Mouse (Mus musculus) lung, postnatal 0 days (tissue): ENCODE results near the gene Dscam. TPM values are rescaled to one million over a fixed set of nuclear protein-coding genes. Genes with fewer than 3 reads are reported as not detected.

Experiments
- ATAC-seq: fragments of 200-750 bp; cut with Nextera tagmentation; 2 replicates; pipeline ENCODE4 v1.8.0; 2017; ENCODE audit warnings: moderate library complexity
- DNase-seq: peaks from one replicate; pipeline ENCODE4 v3.0.0-alpha.2; 2016; ENCODE audit warnings: low spot score
- H3K27ac ChIP-seq: fragments of 300-500 bp; sonication (generic); 2 replicates; pipeline ENCODE4 v1.5.1; 2014; ENCODE audit warnings: antibody characterized with exemption, mild to moderate bottlenecking, low read length, mixed read lengths
- H3K27me3 ChIP-seq: fragments of 300-500 bp; sonication (generic); replicated peaks from 2 replicates; pipeline ENCODE4 v1.6.1; 2014; ENCODE audit warnings: low read length, mixed read lengths; ENCODE audit not compliant: insufficient read depth
- H3K36me3 ChIP-seq: fragments of 300-500 bp; sonication (generic); 2 replicates; pipeline ENCODE4 v1.6.1; 2014; ENCODE audit warnings: low read length, mixed read lengths; ENCODE audit not compliant: insufficient read depth
- H3K4me1 ChIP-seq: fragments of 300-500 bp; sonication (generic); 2 replicates; pipeline ENCODE4 v1.6.1; 2014; ENCODE audit warnings: antibody characterized with exemption, low read depth, low read length, mixed read lengths; ENCODE audit not compliant: insufficient read depth
- H3K4me2 ChIP-seq: fragments of 300-500 bp; sonication (generic); replicated peaks from 2 replicates; pipeline ENCODE4 v1.6.1; 2014; ENCODE audit warnings: low read depth, mild to moderate bottlenecking, low read length, moderate library complexity, mixed read lengths
- H3K4me3 ChIP-seq: fragments of 300-500 bp; sonication (generic); 2 replicates; pipeline ENCODE4 v1.5.1; 2014; ENCODE audit warnings: low read depth, low read length
- H3K9ac ChIP-seq: fragments of 300-500 bp; sonication (generic); replicated peaks from 2 replicates; pipeline ENCODE4 v1.6.1; 2014; ENCODE audit warnings: low read depth, mild to moderate bottlenecking
- H3K9me3 ChIP-seq: fragments of 300-500 bp; sonication (generic); 2 replicates; pipeline ENCODE4 v1.6.1; 2016; ENCODE audit warnings: low read length, mixed read lengths
- CTCF ChIP-seq: IDR thresholded peaks from 2 replicates; pipeline ENCODE4 v1.5.1; 2016; ENCODE audit warnings: antibody characterized with exemption, mild to moderate bottlenecking
- EP300 ChIP-seq: IDR thresholded peaks from 2 replicates; pipeline ENCODE4 v1.6.1; 2016; ENCODE audit warnings: antibody characterized with exemption, mild to moderate bottlenecking, control low read depth
- WGBS: fragments of 180-500 bp; shearing (Covaris S2); extraction: QIAGEN DNeasy Blood & Tissue Kit; methylation state at CpG from one replicate; pipeline ENCODE4 v1.1.7; 2014; 5-methylcytosine and 5-hydroxymethylcytosine counted together
- polyA plus RNA-seq: library from polyadenylated mRNA; unstranded; fragments of >200 nt; fragmentation: Nextera tagmentation; extraction: Ambion mirVana; gene quantifications from 2 replicates; pipeline ENCODE4 v1.2.1, GENCODE M21; 2015

Dscam gene
- polyA plus RNA-seq, 1 experiment from 2014 or later, result not detected

GRCm38 (mm10) chr16:96599401-96600060 lies 571.0 kb downstream of the Dscam start:
- Histone ChIP-seq H3K27ac (no peak overlapping the region), H3K9me3 (no peaks in the 10 kb centered on the region), H3K27me3 (no peaks in the 10 kb centered on the region), H3K9ac (no peak overlapping the region), H3K4me1 (no peaks in the 10 kb centered on the region), H3K36me3 (no peaks in the 10 kb centered on the region), H3K4me3 (no peak overlapping the region), H3K4me2 (no peak overlapping the region)
- DNase-seq, result no peak
- 70% methylated on average over 3 of the region's 3 CpGs for WGBS
- ATAC-seq, result no peak
- TF ChIP-seq EP300, result no peak
- no peak for TF ChIP-seq CTCF

- Histone ChIP-seq H3K4me1 (no peaks in the 10 kb centered on the region), H3K36me3 (no peaks in the 10 kb centered on the region), H3K4me3 (no peak overlapping the region), H3K27me3 (no peaks in the 10 kb centered on the region), H3K9me3 (no peaks in the 10 kb centered on the region), H3K9ac (no peak overlapping the region), H3K27ac (no peak overlapping the region), H3K4me2 (no peak overlapping the region)
- WGBS, result 72% methylated on average over 5 of the region's 5 CpGs
- ATAC-seq, result no peak
- TF ChIP-seq EP300 (no peak), CTCF (no peak)
- DNase-seq, result no peak
Observed at GRCm38 (mm10) chr16:96575841-96576240, 594.7 kb downstream of the Dscam start.

- WGBS, result 65% methylated on average over 3 of the region's 3 CpGs
- Histone ChIP-seq H3K36me3 (no peaks in the 10 kb centered on the region), H3K9ac (no peak overlapping the region), H3K4me1 (no peaks in the 10 kb centered on the region), H3K27me3 (no peaks in the 10 kb centered on the region), H3K9me3 (no peaks in the 10 kb centered on the region), H3K4me3 (no peak overlapping the region), H3K4me2 (no peak overlapping the region), H3K27ac (no peak overlapping the region)
- DNase-seq, result no peak
- no peak for ATAC-seq
- no peak for TF ChIP-seq EP300
- TF ChIP-seq CTCF, result no peak
Observed at GRCm38 (mm10) chr16:96567428-96567827, 603.1 kb downstream of the Dscam start.

- Histone ChIP-seq H3K4me3 (no peak overlapping the region), H3K4me2 (no peak overlapping the region), H3K9ac (no peak overlapping the region), H3K27ac (no peak overlapping the region), H3K27me3 (no peaks in the 10 kb centered on the region), H3K9me3 (no peaks in the 10 kb centered on the region), H3K36me3 (no peaks in the 10 kb centered on the region), H3K4me1 (no peaks in the 10 kb centered on the region)
- no peak for TF ChIP-seq EP300
- TF ChIP-seq CTCF, result no peak
- ATAC-seq (no peak), DNase-seq (no peak)
- 76% methylated on average over 8 of the region's 8 CpGs for WGBS
Observed at GRCm38 (mm10) chr16:96563350-96564257, 606.9 kb downstream of the Dscam start.

GRCm38 (mm10) chr16:96559796-96560195 lies 610.8 kb downstream of the Dscam start:
- Histone ChIP-seq H3K4me2 (no peak overlapping the region), H3K4me3 (no peak overlapping the region), H3K9me3 (no peaks in the 10 kb centered on the region), H3K27me3 (no peaks in the 10 kb centered on the region), H3K27ac (no peak overlapping the region), H3K9ac (no peak overlapping the region), H3K4me1 (no peaks in the 10 kb centered on the region), H3K36me3 (no peaks in the 10 kb centered on the region)
- ATAC-seq (no peak), DNase-seq (no peak)
- TF ChIP-seq EP300, result no peak
- no peak for TF ChIP-seq CTCF

- Histone ChIP-seq H3K36me3 (no peaks in the 10 kb centered on the region), H3K9ac (no peak overlapping the region), H3K9me3 (no peaks in the 10 kb centered on the region), H3K27ac (no peak overlapping the region), H3K27me3 (no peaks in the 10 kb centered on the region), H3K4me3 (no peak overlapping the region), H3K4me1 (no peaks in the 10 kb centered on the region), H3K4me2 (no peak overlapping the region)
- TF ChIP-seq CTCF (no peak), EP300 (no peak)
- no peak for ATAC-seq
- WGBS, result 86% methylated on average over 1 of the region's 1 CpGs
- DNase-seq, result no peak
Observed at GRCm38 (mm10) chr16:96558341-96558740, 612.2 kb downstream of the Dscam start.
